Mouse (Mus musculus) ES-Bruce4 (cell line): Measurements from ENCODE around the gene Prkaa1. TPM values are rescaled to one million over a fixed set of nuclear protein-coding genes. Genes with fewer than 3 reads are reported as not detected.
A peak's percentile ranks its signal among the peaks of the same experiment; 100 is the strongest.

ENCODE experiments used
- H3K27ac ChIP-seq: 2 replicates; pipeline ENCODE4 v1.5.1; 2012; ENCODE audit warnings: low read length, inconsistent platforms; ENCODE audit not compliant: insufficient read depth
- H3K27me3 ChIP-seq: 2 replicates; pipeline ENCODE4 v1.6.1; 2012; ENCODE audit warnings: mild to moderate bottlenecking, low read length, inconsistent platforms; ENCODE audit not compliant: control insufficient read depth, poor library complexity, insufficient read depth, severe bottlenecking
- H3K36me3 ChIP-seq: 2 replicates; pipeline ENCODE4 v1.6.1; 2012; ENCODE audit warnings: inconsistent platforms, mild to moderate bottlenecking, low read length, moderate library complexity; ENCODE audit not compliant: control insufficient read depth, poor library complexity, insufficient read depth, severe bottlenecking
- H3K4me1 ChIP-seq: one replicate; pipeline ENCODE4 v1.8.1; 2011; ENCODE audit warnings: low read length; ENCODE audit not compliant: control insufficient read depth, insufficient read depth
- H3K4me3 ChIP-seq: 2 replicates; pipeline ENCODE4 v1.5.1; 2011; ENCODE audit warnings: low read depth, mild to moderate bottlenecking, low read length
- H3K9ac ChIP-seq: 2 replicates; pipeline ENCODE4 v1.6.1; 2012; ENCODE audit warnings: low read depth, mild to moderate bottlenecking, inconsistent platforms; ENCODE audit not compliant: poor library complexity, severe bottlenecking
- H3K9me3 ChIP-seq: replicated peaks from 2 replicates; pipeline ENCODE4 v1.6.1; 2012; ENCODE audit warnings: mild to moderate bottlenecking, low read length, inconsistent platforms; ENCODE audit not compliant: control insufficient read depth, poor library complexity, insufficient read depth, severe bottlenecking
- CTCF ChIP-seq: IDR thresholded peaks from one replicate; pipeline ENCODE4 v1.8.1; 2011; ENCODE audit warnings: low read depth, low read length
- EP300 ChIP-seq: IDR thresholded peaks from 2 replicates; pipeline ENCODE4 v1.6.1; 2011; ENCODE audit warnings: low read depth, low read length; ENCODE audit not compliant: insufficient read depth
- POLR2A ChIP-seq: IDR thresholded peaks from one replicate; pipeline ENCODE4 v1.8.1; 2011; ENCODE audit warnings: low read length; ENCODE audit not compliant: insufficient read depth
- polyA plus RNA-seq: library from polyadenylated mRNA; stranded (reverse); fragments of >200 nt; gene quantifications from 2 replicates; pipeline ENCODE4 v1.2.4, GENCODE M21; 2011; ENCODE audit warnings: low read depth; ENCODE audit not compliant: missing spikeins, insufficient read depth, insufficient read length

Gene Prkaa1
- polyA plus RNA-seq = 24.6 and 26.0 TPM in 2 replicates

GRCm38 (mm10) chr15:5143361-5144020 lies at the start of gene Prkaa1:
Prkaa1 (plus strand) TSS chr15:5143861.
- no peaks in the 10 kb centered on the region for H3K4me1 ChIP-seq
- TF ChIP-seq POLR2A = peak; percentile 15
- TF ChIP-seq CTCF = peak; percentile 2
- TF ChIP-seq EP300 = no peak
- no peak within 1 kb of the TSS for H3K27ac ChIP-seq
- no peaks in the 10 kb centered on the region for H3K27me3 ChIP-seq
- peak within 1 kb of the TSS; percentile 98 for H3K9ac ChIP-seq
- no peaks in the 10 kb centered on the region for H3K36me3 ChIP-seq
- H3K4me3 ChIP-seq = peak within 1 kb of the TSS; percentile 95
- no peaks in the 10 kb centered on the region for H3K9me3 ChIP-seq

- H3K4me1 ChIP-seq = no peaks in the 10 kb centered on the region
- peaks cover 5% of the 10 kb centered on the region; the same call in 1 of the 2 replicates for H3K9me3 ChIP-seq
- H3K9ac ChIP-seq = no peak overlapping the region
- no peak overlapping the region for H3K4me3 ChIP-seq
- TF ChIP-seq EP300 = no peak
- no peak overlapping the region for H3K27ac ChIP-seq
- H3K36me3 ChIP-seq = no peaks in the 10 kb centered on the region
- H3K27me3 ChIP-seq = no peaks in the 10 kb centered on the region
Measured at GRCm38 (mm10) chr15:5095534-5096301, 47.9 kb upstream of the Prkaa1 start.

- TF ChIP-seq POLR2A (no peak), CTCF (no peak), EP300 (no peak)
- Histone ChIP-seq H3K9ac (no peak overlapping the region), H3K27me3 (no peaks in the 10 kb centered on the region), H3K36me3 (no peaks in the 10 kb centered on the region), H3K4me3 (no peak overlapping the region), H3K4me1 (no peaks in the 10 kb centered on the region), H3K9me3 (no peaks in the 10 kb centered on the region), H3K27ac (no peak overlapping the region)
Measured at GRCm38 (mm10) chr15:5097376-5097775, 46.3 kb upstream of the Prkaa1 start.

GRCm38 (mm10) chr15:5102312-5102711 lies 41.3 kb upstream of the Prkaa1 start:
- Histone ChIP-seq H3K4me3 (no peak overlapping the region), H3K36me3 (no peaks in the 10 kb centered on the region), H3K27ac (no peak overlapping the region), H3K4me1 (no peaks in the 10 kb centered on the region), H3K9me3 (no peaks in the 10 kb centered on the region), H3K9ac (no peak overlapping the region), H3K27me3 (no peaks in the 10 kb centered on the region)
- TF ChIP-seq CTCF (no peak), EP300 (no peak)

- no peak overlapping the region for H3K27ac ChIP-seq
- H3K9me3 ChIP-seq = no peaks in the 10 kb centered on the region
- no peaks in the 10 kb centered on the region for H3K4me1 ChIP-seq
- no peak overlapping the region for H3K4me3 ChIP-seq
- no peaks in the 10 kb centered on the region for H3K27me3 ChIP-seq
- H3K9ac ChIP-seq = no peak overlapping the region
- no peaks in the 10 kb centered on the region for H3K36me3 ChIP-seq
- TF ChIP-seq POLR2A (no peak), EP300 (no peak), CTCF (no peak)
Measured at GRCm38 (mm10) chr15:5105891-5106290, 37.8 kb upstream of the Prkaa1 start.

- TF ChIP-seq EP300 = no peak
- no peaks in the 10 kb centered on the region for H3K36me3 ChIP-seq
- H3K27ac ChIP-seq = no peak overlapping the region
- H3K9ac ChIP-seq = no peak overlapping the region
- H3K4me3 ChIP-seq = no peak overlapping the region
- H3K4me1 ChIP-seq = no peaks in the 10 kb centered on the region
- H3K27me3 ChIP-seq = no peaks in the 10 kb centered on the region
- no peaks in the 10 kb centered on the region for H3K9me3 ChIP-seq
Measured at GRCm38 (mm10) chr15:5106293-5106692, 37.4 kb upstream of the Prkaa1 start.
